Mouse (Mus musculus): ENCODE results near the gene Ilf3. TPM values are rescaled to one million over a fixed set of nuclear protein-coding genes. Genes with fewer than 3 reads are reported as not detected.

The Ilf3 gene
- polyA plus RNA-seq, 1 experiment, result 30.7 TPM

- H3K4me1 ChIP-seq (ENCODE audit: control insufficient read depth, insufficient read depth, insufficient read length, low read length), result no peaks in the 10 kb centered on the region
- no peak overlapping the region for H3K4me3 ChIP-seq (ENCODE audit: low read depth, low read length)
- H3K36me3 ChIP-seq (ENCODE audit: control insufficient read depth, insufficient read depth, low read length), result peaks cover 65% of the 10 kb centered on the region
- no peak overlapping the region for H3K27ac ChIP-seq (ENCODE audit: insufficient read depth, low read depth, low read length)
- no peak for TF ChIP-seq POLR2A (IDR thresholded peaks at IDR 0.05; ENCODE audit: low read depth, low read length)
- no peak for TF ChIP-seq CTCF (IDR thresholded peaks at IDR 0.05; ENCODE audit: extremely low read depth, insufficient read length, insufficient replicate concordance, low read depth, low read length)
- H3K27me3 ChIP-seq (ENCODE audit: control insufficient read depth, insufficient read depth, low read length), result no peaks in the 10 kb centered on the region
- WGBS, result 94% methylated on average over 9 of the region's 9 CpGs
Measured at GRCm38 (mm10) chr9:21401042-21401441, 33.4 kb downstream of the Ilf3 start.

DNA sequence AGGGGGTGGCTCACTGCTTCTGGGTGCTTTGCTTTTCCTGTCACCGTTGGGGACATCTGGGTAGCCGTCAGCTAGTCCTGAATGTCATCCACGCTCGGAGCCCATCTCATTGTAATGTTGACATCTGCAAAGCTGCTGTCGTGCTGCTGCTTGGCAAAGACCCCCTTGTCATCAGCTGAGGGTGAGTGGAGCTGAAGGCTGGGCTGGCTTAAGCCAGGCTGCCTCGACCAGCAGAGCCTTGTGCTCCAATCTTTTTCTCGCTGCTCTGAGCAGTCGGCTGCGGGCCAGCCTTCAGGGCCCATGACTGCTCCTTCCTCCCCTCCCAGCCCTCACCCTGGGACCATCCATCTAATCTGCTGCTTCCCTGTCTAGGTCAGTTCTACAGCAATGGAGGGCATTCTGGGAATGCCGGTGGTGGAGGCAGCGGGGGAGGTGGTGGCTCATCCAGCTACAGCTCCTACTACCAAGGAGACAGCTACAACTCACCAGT, 35.1 kb downstream of the Ilf3 start:
- H3K27ac ChIP-seq (ENCODE audit: insufficient read depth, low read depth, low read length), result no peak overlapping the region
- H3K27me3 ChIP-seq (ENCODE audit: control insufficient read depth, insufficient read depth, low read length), result no peaks in the 10 kb centered on the region
- peaks cover 53% of the 10 kb centered on the region for H3K36me3 ChIP-seq (ENCODE audit: control insufficient read depth, insufficient read depth, low read length)
- TF ChIP-seq CTCF (IDR thresholded peaks at IDR 0.05; ENCODE audit: extremely low read depth, insufficient read length, insufficient replicate concordance, low read depth, low read length) (no peak), POLR2A (IDR thresholded peaks at IDR 0.05; ENCODE audit: low read depth, low read length) (no peak)
- 87% methylated on average over 11 of the region's 11 CpGs for WGBS
- H3K4me3 ChIP-seq (ENCODE audit: low read depth, low read length), result no peak overlapping the region
- peaks cover 2% of the 10 kb centered on the region; the same call in 1 of the 2 replicates for H3K4me1 ChIP-seq (ENCODE audit: control insufficient read depth, insufficient read depth, insufficient read length, low read length)

- peaks cover 48% of the 10 kb centered on the region for H3K36me3 ChIP-seq (ENCODE audit: control insufficient read depth, insufficient read depth, low read length)
- no peak overlapping the region for H3K27ac ChIP-seq (ENCODE audit: insufficient read depth, low read depth, low read length)
- H3K4me3 ChIP-seq (ENCODE audit: low read depth, low read length), result no peak overlapping the region
- H3K27me3 ChIP-seq (ENCODE audit: control insufficient read depth, insufficient read depth, low read length), result no peaks in the 10 kb centered on the region
- no peak for TF ChIP-seq CTCF (IDR thresholded peaks at IDR 0.05; ENCODE audit: extremely low read depth, insufficient read length, insufficient replicate concordance, low read depth, low read length)
- TF ChIP-seq POLR2A (IDR thresholded peaks at IDR 0.05; ENCODE audit: low read depth, low read length), result no peak
- peaks cover 3% of the 10 kb centered on the region; the same call in 1 of the 2 replicates for H3K4me1 ChIP-seq (ENCODE audit: control insufficient read depth, insufficient read depth, insufficient read length, low read length)
- WGBS, result 95% methylated on average over 5 of the region's 5 CpGs
Measured at GRCm38 (mm10) chr9:21403745-21404144, 36.1 kb downstream of the Ilf3 start.

DNA sequence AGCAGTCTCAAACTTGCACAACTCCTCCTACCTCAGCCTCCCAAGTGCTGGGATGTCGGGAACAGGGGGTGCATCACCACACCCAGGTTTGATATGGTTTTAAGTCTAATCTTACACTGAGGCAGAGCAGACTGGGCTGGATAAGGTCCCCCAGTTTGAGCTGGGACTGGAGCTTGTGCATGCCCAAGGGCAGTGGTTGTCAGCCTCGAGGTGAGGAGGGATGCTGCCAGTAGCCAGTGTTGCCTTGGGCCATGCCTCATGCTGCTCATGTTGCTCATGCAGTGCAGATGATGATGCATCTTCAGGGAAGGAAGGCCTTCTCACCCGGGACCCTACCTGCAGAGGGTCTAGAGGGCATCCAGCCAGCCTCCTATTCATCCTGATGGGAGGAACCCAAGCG, 37.9 kb downstream of the Ilf3 start:
- WGBS, result 72% methylated on average over 4 of the region's 4 CpGs
- Histone ChIP-seq H3K36me3 (ENCODE audit: control insufficient read depth, insufficient read depth, low read length) (peaks cover 33% of the 10 kb centered on the region), H3K27me3 (ENCODE audit: control insufficient read depth, insufficient read depth, low read length) (no peaks in the 10 kb centered on the region), H3K4me1 (ENCODE audit: control insufficient read depth, insufficient read depth, insufficient read length, low read length) (peaks cover 3% of the 10 kb centered on the region; the same call in 1 of the 2 replicates), H3K27ac (ENCODE audit: insufficient read depth, low read depth, low read length) (no peak overlapping the region), H3K4me3 (ENCODE audit: low read depth, low read length) (no peak overlapping the region)
- no peak for TF ChIP-seq POLR2A (IDR thresholded peaks at IDR 0.05; ENCODE audit: low read depth, low read length)
- TF ChIP-seq CTCF (IDR thresholded peaks at IDR 0.05; ENCODE audit: extremely low read depth, insufficient read length, insufficient replicate concordance, low read depth, low read length), result no peak

DNA sequence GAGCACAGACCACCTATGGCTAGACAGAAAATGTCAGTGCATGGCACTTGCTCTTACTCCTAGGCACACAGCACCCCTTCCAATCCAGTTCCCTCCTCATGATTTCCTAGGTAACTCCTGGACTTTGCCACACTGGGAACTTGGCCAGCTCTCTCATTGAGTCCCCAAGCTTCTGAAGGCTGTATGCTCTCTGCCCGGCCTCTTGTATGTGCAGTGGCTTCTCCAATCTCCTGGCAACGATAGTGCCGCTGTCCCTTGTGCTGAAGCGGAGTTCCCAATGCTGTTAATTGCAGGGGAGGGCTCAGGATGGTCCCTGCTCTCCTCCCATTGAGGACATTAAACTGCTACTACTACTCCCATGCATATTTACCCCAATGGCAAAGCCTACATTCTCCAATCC, 40.3 kb downstream of the Ilf3 start:
- H3K27me3 ChIP-seq (ENCODE audit: control insufficient read depth, insufficient read depth, low read length), result no peaks in the 10 kb centered on the region
- H3K27ac ChIP-seq (ENCODE audit: insufficient read depth, low read depth, low read length), result no peak overlapping the region
- TF ChIP-seq CTCF (IDR thresholded peaks at IDR 0.05; ENCODE audit: extremely low read depth, insufficient read length, insufficient replicate concordance, low read depth, low read length) (no peak), POLR2A (IDR thresholded peaks at IDR 0.05; ENCODE audit: low read depth, low read length) (no peak)
- no peak overlapping the region for H3K4me3 ChIP-seq (ENCODE audit: low read depth, low read length)
- H3K36me3 ChIP-seq (ENCODE audit: control insufficient read depth, insufficient read depth, low read length), result peaks cover 24% of the 10 kb centered on the region
- peaks cover 4% of the 10 kb centered on the region for H3K4me1 ChIP-seq (ENCODE audit: control insufficient read depth, insufficient read depth, insufficient read length, low read length)
- WGBS, result 2% methylated on average over 4 of the region's 4 CpGs

- H3K27ac ChIP-seq (ENCODE audit: insufficient read depth, low read depth, low read length), result no peak overlapping the region
- TF ChIP-seq CTCF (IDR thresholded peaks at IDR 0.05; ENCODE audit: extremely low read depth, insufficient read length, insufficient replicate concordance, low read depth, low read length) (no peak), POLR2A (IDR thresholded peaks at IDR 0.05; ENCODE audit: low read depth, low read length) (no peak)
- H3K4me1 ChIP-seq (ENCODE audit: control insufficient read depth, insufficient read depth, insufficient read length, low read length), result peaks cover 4% of the 10 kb centered on the region
- 65% methylated on average over 7 of the region's 7 CpGs for WGBS
- H3K27me3 ChIP-seq (ENCODE audit: control insufficient read depth, insufficient read depth, low read length), result no peaks in the 10 kb centered on the region
- no peak overlapping the region for H3K4me3 ChIP-seq (ENCODE audit: low read depth, low read length)
- H3K36me3 ChIP-seq (ENCODE audit: control insufficient read depth, insufficient read depth, low read length), result peaks cover 19% of the 10 kb centered on the region
Measured at GRCm38 (mm10) chr9:21408624-21409023, 41.0 kb downstream of the Ilf3 start.

DNA sequence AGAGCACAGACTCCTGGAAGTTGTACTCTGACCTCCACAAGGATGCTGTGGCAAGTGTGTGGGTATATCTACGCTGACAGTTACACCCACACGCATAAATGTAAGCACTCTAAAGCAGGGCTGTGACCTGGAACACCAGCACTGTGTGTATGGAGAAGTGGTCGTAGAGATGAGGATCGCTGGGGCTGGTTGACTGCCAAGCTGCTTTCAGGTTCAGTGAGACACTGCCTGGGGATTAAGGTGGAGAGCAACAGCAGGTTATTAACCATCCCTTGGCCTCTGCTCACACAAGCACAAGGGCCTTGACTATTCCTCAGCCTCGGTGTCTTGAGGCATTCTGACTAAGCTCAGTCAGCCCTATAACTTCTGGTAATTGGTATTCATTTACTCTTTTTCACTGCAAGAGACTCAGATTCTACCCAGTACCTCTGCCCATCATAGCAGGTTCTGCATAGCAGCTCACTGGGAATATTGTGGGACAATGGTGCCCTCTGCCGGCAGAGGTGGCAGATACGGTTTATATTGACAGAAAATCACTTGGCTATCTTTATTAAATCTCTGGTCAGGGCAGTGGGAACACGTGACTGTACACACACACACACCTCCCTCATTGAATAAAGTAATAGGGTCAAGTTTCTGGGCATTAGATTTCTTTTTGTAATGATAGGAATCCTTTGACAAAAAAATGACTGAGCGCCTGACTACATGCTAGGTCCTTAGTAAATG, 42.1 kb downstream of the Ilf3 start:
- no peak for TF ChIP-seq POLR2A (IDR thresholded peaks at IDR 0.05; ENCODE audit: low read depth, low read length)
- TF ChIP-seq CTCF (IDR thresholded peaks at IDR 0.05; ENCODE audit: extremely low read depth, insufficient read length, insufficient replicate concordance, low read depth, low read length), result peak; percentile 80; the same call in 1 of the 2 replicates
- Histone ChIP-seq H3K4me3 (ENCODE audit: low read depth, low read length) (no peak overlapping the region), H3K27ac (ENCODE audit: insufficient read depth, low read depth, low read length) (no peak overlapping the region), H3K4me1 (ENCODE audit: control insufficient read depth, insufficient read depth, insufficient read length, low read length) (peaks cover 4% of the 10 kb centered on the region), H3K36me3 (ENCODE audit: control insufficient read depth, insufficient read depth, low read length) (peaks cover 11% of the 10 kb centered on the region), H3K27me3 (ENCODE audit: control insufficient read depth, insufficient read depth, low read length) (no peaks in the 10 kb centered on the region)
- 30% methylated on average over 9 of the region's 9 CpGs for WGBS
